Mouse (Mus musculus) adrenal gland, postnatal 4 days (tissue): ENCODE data around the gene Hist1h2ad. TPM values are rescaled to one million over a fixed set of nuclear protein-coding genes. Genes with fewer than 3 reads are reported as not detected.

ENCODE experiments used
- DNase-seq, 2 experiments: peaks; one replicate each; pipeline ENCODE4 v3.0.0; 2021 to 2022; ENCODE audit warnings: low spot score in 2 of 2, mixed read lengths in 2 of 2
- microRNA-seq: library from miRNA; unstranded; fragments of <30 nt; microRNA quantifications from one replicate; pipeline ENCODE4 v1.2.0, GENCODE M21; 2021
- total RNA-seq, 2 experiments: library from RNA; stranded (reverse); gene quantifications; 2 replicates each; pipeline ENCODE4 v1.2.3; 2021

Gene Hist1h2ad
- total RNA-seq, 2 experiments from 2014 or later, result 63.5 to 64.6 TPM

DNA sequence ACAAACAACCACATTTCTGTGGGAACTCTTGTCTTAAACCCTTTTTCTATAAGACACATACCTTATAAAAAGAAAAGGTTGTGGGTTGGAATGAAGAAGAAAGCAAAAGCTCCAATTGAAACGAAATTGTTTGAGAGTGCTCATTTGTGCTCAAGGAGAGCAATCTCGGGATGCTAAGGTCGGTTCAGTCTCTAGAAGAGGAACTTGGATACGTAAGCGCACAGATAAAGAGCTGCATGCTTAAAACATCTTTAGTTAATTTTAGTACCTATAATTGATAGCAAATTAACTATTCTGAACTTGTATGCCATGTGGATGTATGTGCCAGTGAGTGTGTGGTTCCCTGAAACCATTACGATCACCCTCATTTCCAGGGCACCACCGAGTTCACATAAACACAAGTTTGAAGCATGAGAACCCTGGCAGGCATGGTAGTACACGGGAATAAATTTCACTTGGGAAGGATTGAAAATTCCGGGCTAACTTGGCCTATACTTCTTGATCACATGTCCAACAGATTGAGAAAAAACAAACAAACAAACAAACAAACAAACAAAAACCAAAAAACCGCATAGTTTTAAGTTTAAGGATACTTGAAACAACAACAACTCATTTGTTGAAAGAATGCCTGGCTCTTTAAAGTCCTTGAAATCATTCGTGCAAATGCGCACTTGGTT, 46.0 kb downstream of the Hist1h2ad start:
- DNase-seq, result no peak

DNA sequence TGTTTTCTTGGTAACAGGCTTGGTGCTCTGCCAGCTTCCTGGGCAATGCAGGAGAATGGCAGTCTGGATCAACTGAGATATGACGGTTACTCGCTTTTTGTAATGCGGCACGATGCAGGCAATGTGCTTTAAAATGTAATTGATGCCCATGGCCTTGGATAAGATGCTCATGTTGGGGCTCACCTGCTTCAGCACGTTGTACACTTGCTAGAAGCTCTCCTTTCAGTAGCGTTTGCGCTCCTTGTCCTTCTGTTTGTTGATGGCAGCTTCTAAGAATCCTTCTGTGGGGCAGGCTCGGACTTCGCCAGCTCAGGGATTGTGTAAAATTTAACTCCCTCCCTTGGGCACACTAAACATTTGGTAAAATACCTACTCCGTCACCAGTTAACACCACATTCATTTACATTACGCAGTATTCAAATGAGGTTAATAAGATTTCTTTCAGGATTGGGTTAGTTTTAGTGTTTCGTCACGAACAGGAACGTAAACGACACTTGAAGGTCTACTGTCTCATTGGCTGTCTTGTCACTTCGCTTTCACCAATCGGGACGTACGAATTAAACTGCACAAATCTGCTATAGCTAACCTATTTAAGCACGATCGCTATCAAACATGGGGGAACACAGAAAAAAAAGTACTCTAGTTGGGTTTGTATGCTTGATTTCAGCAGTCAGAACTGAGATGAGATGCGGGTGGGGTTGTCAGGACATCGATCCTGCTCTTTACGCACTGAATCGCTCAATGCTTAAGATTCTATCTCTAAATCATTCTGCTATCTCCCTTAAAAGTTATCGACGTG, 46.8 kb downstream of the Hist1h2ad start, which contains the start of gene Hist1h2be:
Gene Hist1h2be, minus strand, starts transcription at position 392 of the 799 bp plus-strand sequence.
- DNase-seq, result peak; percentile 9 to 27

DNA sequence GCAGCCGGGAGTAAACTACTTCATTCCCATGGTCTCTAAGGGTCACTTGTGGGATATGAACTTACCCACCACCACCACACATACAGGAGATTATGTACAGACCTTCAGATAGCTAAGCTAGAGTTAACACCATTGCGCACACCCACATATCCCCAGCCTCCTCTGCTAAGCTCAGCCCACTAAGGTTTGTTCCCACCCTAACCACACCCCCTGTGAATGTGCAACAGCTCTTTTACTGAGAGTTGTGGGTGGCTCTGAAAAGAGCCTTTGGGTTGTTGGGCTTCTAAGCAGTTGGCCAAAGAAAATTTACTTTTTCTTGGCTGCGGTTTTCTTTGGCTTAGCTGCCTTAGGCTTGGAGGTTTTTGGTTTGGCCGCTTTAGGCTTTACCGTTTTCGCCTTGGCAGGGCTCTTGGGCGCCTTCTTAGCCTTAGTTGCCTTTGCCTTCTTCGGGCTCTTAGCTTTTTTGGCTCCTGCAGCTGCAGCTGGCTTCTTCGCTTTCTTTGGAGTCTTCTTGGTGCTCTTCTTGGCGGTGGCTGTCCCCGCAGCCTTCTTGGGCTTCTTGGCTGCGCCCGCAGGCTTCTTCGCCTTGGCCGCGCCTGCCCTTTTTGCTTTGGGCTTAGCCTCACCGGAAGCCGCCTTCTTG, 47.5 kb downstream of the Hist1h2ad start:
- DNase-seq, result peak; percentile 30 to 52

DNA sequence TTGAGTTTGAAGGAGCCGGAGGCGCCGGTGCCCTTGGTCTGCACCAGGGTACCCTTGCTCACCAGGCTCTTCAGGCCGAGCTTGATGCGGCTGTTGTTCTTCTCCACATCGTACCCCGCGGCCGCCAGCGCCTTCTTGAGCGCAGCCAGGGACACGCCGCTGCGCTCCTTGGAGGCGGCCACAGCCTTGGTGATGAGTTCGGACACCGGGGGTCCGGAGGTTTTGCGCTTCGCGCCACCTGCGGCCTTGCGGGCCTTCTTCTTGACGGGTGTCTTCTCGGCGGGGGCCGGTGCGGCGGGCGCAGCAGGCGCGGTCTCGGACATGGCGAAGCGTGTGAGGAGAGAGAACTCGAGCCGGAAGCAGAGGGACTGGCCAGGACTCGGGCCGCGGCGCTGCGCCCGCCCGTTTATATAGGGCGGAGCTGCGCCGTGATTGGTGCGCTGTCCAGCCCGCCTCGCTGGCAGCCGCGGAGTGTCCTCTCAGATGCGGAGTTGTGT, 48.0 kb downstream of the Hist1h2ad start, which contains the start of gene Hist1h1e:
Gene Hist1h1e, minus strand, starts transcription at position 384 of the 497 bp plus-strand sequence.
- DNase-seq, result peak; percentile 86 to 96

DNA sequence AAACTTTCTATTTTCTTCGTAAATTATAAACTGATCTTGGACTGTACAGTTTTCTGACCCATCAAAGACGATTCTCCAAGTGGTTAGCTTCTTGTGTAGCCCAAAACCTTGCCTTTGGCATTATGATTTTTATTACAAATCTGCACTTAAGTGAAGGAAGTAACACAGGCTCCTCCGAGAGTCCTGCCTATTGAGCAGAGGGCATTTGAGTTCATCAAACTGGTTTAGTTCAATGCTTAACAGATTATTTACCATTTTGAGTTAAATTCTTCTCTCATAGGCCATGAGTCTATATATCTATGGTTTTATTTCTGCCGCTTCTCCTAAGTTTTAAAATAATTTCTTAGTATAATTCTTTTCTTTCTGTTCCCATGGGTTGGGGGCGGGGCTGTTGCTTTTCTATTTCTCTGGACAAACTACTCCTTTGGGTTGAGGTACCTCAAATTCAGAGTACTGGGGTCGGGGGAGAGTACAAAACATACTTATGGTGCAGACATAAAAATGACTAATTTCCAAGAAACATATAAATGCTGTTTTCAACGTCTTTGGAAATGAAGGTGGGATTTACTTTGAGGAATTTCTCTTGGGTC, 48.8 kb downstream of the Hist1h2ad start:
- DNase-seq, result no peak

Small RNA genes lying within 50 kb of the gene (microRNA-seq; reads per million reads assigned to microRNA genes)
- gene Gm44297 (not detected), gene Gm44359 (not detected), gene Gm44394 (not detected)

Other genes with a start within 250 kb of the Hist1h2ad start
- 10 to 100 TPM; 22.9 to 23.5 TPM for gene Zfp322a, start 205.2 kb upstream of the Hist1h2ad start, total RNA-seq
- 1 to 10 TPM; 7.9 to 8.9 TPM for gene Abt1, start 150.5 kb upstream of the Hist1h2ad start, total RNA-seq
- under 1 TPM; 0.20 to 0.87 TPM for gene Btn1a1, start 108.5 kb upstream of the Hist1h2ad start, total RNA-seq
- under 1 TPM in 1 of 2 experiments, not detected in 1; 0.17 TPM for gene Btn2a2, start 85.5 kb upstream of the Hist1h2ad start, total RNA-seq
- gene Hist1h4h, start 43.3 kb upstream of the Hist1h2ad start, total RNA-seq, result 1,000 to 10,000 TPM; 1,239 to 1,302 TPM
- 100 to 1,000 TPM; 512 to 538 TPM for gene Hist1h2af, start 40.5 kb upstream of the Hist1h2ad start, total RNA-seq
- 100 to 1,000 TPM; 144 to 196 TPM for gene Hist1h3g, start 39.0 kb upstream of the Hist1h2ad start, total RNA-seq
- gene Hist1h2bh, start 31.0 kb upstream of the Hist1h2ad start, total RNA-seq, result 10 to 100 TPM; 29.4 to 38.7 TPM
- 100 to 1,000 TPM; 150 to 177 TPM for gene Hist1h3f, start 30.3 kb upstream of the Hist1h2ad start, total RNA-seq
- gene Hist1h4f, start 22.7 kb upstream of the Hist1h2ad start, total RNA-seq, result 100 to 1,000 TPM; 899 to 983 TPM
- 10 to 100 TPM; 48.3 to 57.6 TPM for gene Hist1h1d, start 21.1 kb upstream of the Hist1h2ad start, total RNA-seq
- 100 to 1,000 TPM; 399 to 448 TPM for gene Hist1h3e, start 12.0 kb upstream of the Hist1h2ad start, total RNA-seq
- 10 to 100 TPM; 79.7 to 95.7 TPM for gene Hist1h2ae, start 3.2 kb upstream of the Hist1h2ad start, total RNA-seq
- gene Hist1h2bg, start 3.0 kb upstream of the Hist1h2ad start, total RNA-seq, result 100 to 1,000 TPM; 627 to 705 TPM
- gene Hist1h2bf, start 185 bp upstream of the Hist1h2ad start, total RNA-seq, result 100 to 1,000 TPM; 297 to 360 TPM
- gene Hist1h3d, start 1.4 kb downstream of the Hist1h2ad start, total RNA-seq, result 10 to 100 TPM; 64.3 to 80.4 TPM
- 100 to 1,000 TPM; 413 to 478 TPM for gene Hist1h4d, start 7.2 kb downstream of the Hist1h2ad start, total RNA-seq
- gene Hist1h2be, start 46.7 kb downstream of the Hist1h2ad start, total RNA-seq, result 10 to 100 TPM; 40.6 to 48.5 TPM
- gene Hist1h1e, start 48.2 kb downstream of the Hist1h2ad start, total RNA-seq, result 100 to 1,000 TPM; 327 to 388 TPM
- 10 to 100 TPM; 13.0 to 15.5 TPM for gene Hist1h2ac, start 109.6 kb downstream of the Hist1h2ad start, total RNA-seq
- gene Hist1h2bc, start 109.8 kb downstream of the Hist1h2ad start, total RNA-seq, result 10 to 100 TPM; 92.5 to 95.2 TPM
- gene Hist1h1t, start 121.4 kb downstream of the Hist1h2ad start, total RNA-seq, result 1 to 10 TPM; 1.8 to 2.2 TPM
- gene Hist1h4c, start 124.1 kb downstream of the Hist1h2ad start, total RNA-seq, result 100 to 1,000 TPM; 220 to 275 TPM
- gene Hfe, start 136.5 kb downstream of the Hist1h2ad start, total RNA-seq, result 10 to 100 TPM; 24.4 to 26.7 TPM
- 100 to 1,000 TPM; 583 to 655 TPM for gene Hist1h1c, start 164.4 kb downstream of the Hist1h2ad start, total RNA-seq
- 100 to 1,000 TPM; 224 to 252 TPM for gene Hist1h3c, start 171.2 kb downstream of the Hist1h2ad start, total RNA-seq
- 100 to 1,000 TPM; 268 to 325 TPM for gene Hist1h2bb, start 172.4 kb downstream of the Hist1h2ad start, total RNA-seq
- 100 to 1,000 TPM; 457 to 545 TPM for gene Hist1h2ab, start 176.7 kb downstream of the Hist1h2ad start, total RNA-seq
- gene Hist1h3b, start 177.9 kb downstream of the Hist1h2ad start, total RNA-seq, result 100 to 1,000 TPM; 526 to 670 TPM
- gene Hist1h4b, start 182.6 kb downstream of the Hist1h2ad start, total RNA-seq, result 100 to 1,000 TPM; 436 to 510 TPM
- 100 to 1,000 TPM; 348 to 415 TPM for gene Hist1h4a, start 186.8 kb downstream of the Hist1h2ad start, total RNA-seq
- gene Hist1h3a, start 188.0 kb downstream of the Hist1h2ad start, total RNA-seq, result 100 to 1,000 TPM; 459 to 527 TPM
- 100 to 1,000 TPM; 405 to 481 TPM for gene Hist1h1a, start 189.3 kb downstream of the Hist1h2ad start, total RNA-seq
- gene Trim38, start 195.5 kb downstream of the Hist1h2ad start, total RNA-seq, result under 1 TPM in 1 of 2 experiments, not detected in 1; 0.20 TPM
- gene Slc17a2, start 232.6 kb downstream of the Hist1h2ad start, total RNA-seq, result 10 to 100 TPM in 1 of 2 experiments, under 1 TPM in 1; 0.53 to 10.9 TPM